Mouse (Mus musculus) liver, postnatal 0 days (tissue): ENCODE results near the gene Srebf2.

Source experiments
- CTCF ChIP-seq: sonication (generic); IDR thresholded peaks from 2 replicates; pipeline ENCODE4 v1.5.1; 2016; ENCODE audit warnings: antibody characterized with exemption, low read depth
- EP300 ChIP-seq: IDR thresholded peaks from 2 replicates; pipeline ENCODE4 v1.6.1; 2016; ENCODE audit warnings: antibody characterized with exemption, low read depth, mild to moderate bottlenecking

GRCm38 (mm10) chr15:82159471-82159870, 12.5 kb downstream of the Srebf2 start:
- TF ChIP-seq EP300 (no peak), CTCF (no peak)
